Comparison of ENCODE assay signal across 46 mouse cellular contexts in the genomic region with DNA sequence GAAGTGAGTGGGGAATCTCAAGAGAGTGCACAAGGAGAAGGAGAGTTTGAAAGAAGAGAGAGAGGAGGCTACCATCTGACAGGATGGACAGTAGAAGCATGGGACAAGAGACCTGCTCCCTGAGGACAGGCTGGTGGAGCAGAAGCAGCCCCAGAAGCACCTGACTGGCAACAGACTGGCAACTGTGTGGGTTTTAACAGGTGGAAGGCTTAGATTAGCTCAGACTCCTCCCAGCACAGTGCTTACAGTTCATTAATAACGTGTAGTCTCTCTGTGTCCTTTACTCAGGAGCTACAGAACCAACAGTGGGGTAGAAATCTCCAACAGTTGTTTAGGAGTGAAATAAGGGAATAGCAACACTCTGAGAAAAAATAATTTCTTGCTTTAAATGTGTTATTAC. TPM values are rescaled to one million over a fixed set of nuclear protein-coding genes. Genes with fewer than 3 reads are reported as not detected.
"Had no signal": no experiment of that assay in that cellular context is flagged by ENCODE, and none has a peak within 500 bp of the region (broad histone marks: within the 10 kb centered on the region; RNA-seq: fewer than 3 reads in every experiment).

No protein-coding gene starts in this region.

- H3K4me1 ChIP-seq: limb, embryonic 10.5 days; limb, embryonic 12.5 days; limb, embryonic 13.5 days; limb, embryonic 15.5 days; liver, embryonic 13.5 days; liver, embryonic 15.5 days; lung, embryonic 15.5 days; megakaryocyte, embryonic 14.5 days; midbrain, embryonic 10.5 days; midbrain, embryonic 12.5 days; midbrain, embryonic 13.5 days; midbrain, embryonic 15.5 days; neural tube, embryonic 12.5 days had no signal

- H3K9ac ChIP-seq: limb, embryonic 12.5 days; limb, embryonic 13.5 days; limb, embryonic 15.5 days; liver, embryonic 13.5 days; liver, embryonic 14.5 days; liver, embryonic 15.5 days; liver, postnatal 0 days; lung, embryonic 14.5 days; lung, embryonic 15.5 days; midbrain, embryonic 12.5 days; midbrain, embryonic 13.5 days; midbrain, embryonic 15.5 days; neural tube, embryonic 12.5 days had no signal

- DNase-seq: left cerebral cortex, postnatal 4 days; liver; liver, embryonic 13.5 days; liver, postnatal 0 days; lung, adult 18-20 months; lung, adult 2 months; lung, embryonic 14.5 days; lung, postnatal 10 days; lung, postnatal 14 days; lung, postnatal 36 days; lung, postnatal 4 days; midbrain, embryonic 14.5 days had no signal

- H3K27me3 ChIP-seq: limb, embryonic 12.5 days; limb, embryonic 13.5 days; limb, embryonic 15.5 days; liver, embryonic 13.5 days; liver, embryonic 15.5 days; lung, embryonic 15.5 days; megakaryocyte, embryonic 14.5 days; midbrain, embryonic 12.5 days; midbrain, embryonic 13.5 days; midbrain, embryonic 15.5 days; neural tube, embryonic 12.5 days had no signal

- ATAC-seq: liver, postnatal 0 days; lung, postnatal 0 days; midbrain, embryonic 13.5 days; midbrain, embryonic 15.5 days; midbrain, embryonic 16.5 days had no signal

- H3K4me3 ChIP-seq: limb, embryonic 10.5 days; limb, embryonic 12.5 days; limb, embryonic 13.5 days; limb, embryonic 15.5 days; liver, embryonic 13.5 days; liver, embryonic 15.5 days; lung, embryonic 15.5 days; megakaryocyte, embryonic 14.5 days; midbrain, embryonic 10.5 days; midbrain, embryonic 12.5 days; midbrain, embryonic 13.5 days; midbrain, embryonic 15.5 days; myocyte; neural tube, embryonic 12.5 days had no signal

- H3K36me3 ChIP-seq: limb, embryonic 10.5 days; limb, embryonic 12.5 days; limb, embryonic 13.5 days; limb, embryonic 15.5 days; liver, embryonic 13.5 days; liver, embryonic 15.5 days; lung, embryonic 15.5 days; midbrain, embryonic 10.5 days; midbrain, embryonic 12.5 days; midbrain, embryonic 13.5 days; midbrain, embryonic 15.5 days; neural tube, embryonic 12.5 days had no signal

- H3K4me2 ChIP-seq: limb, embryonic 12.5 days; limb, embryonic 13.5 days; limb, embryonic 15.5 days; liver, embryonic 13.5 days; liver, embryonic 15.5 days; lung, embryonic 14.5 days; lung, embryonic 15.5 days; midbrain, embryonic 11.5 days; midbrain, embryonic 12.5 days; midbrain, embryonic 13.5 days; midbrain, embryonic 15.5 days; neural tube, embryonic 12.5 days had no signal

- H3K27ac ChIP-seq: limb, embryonic 10.5 days; limb, embryonic 12.5 days; limb, embryonic 13.5 days; limb, embryonic 15.5 days; liver, embryonic 13.5 days; liver, embryonic 14.5 days; liver, embryonic 15.5 days; lung, embryonic 15.5 days; macrophage; midbrain, embryonic 10.5 days; midbrain, embryonic 12.5 days; midbrain, embryonic 13.5 days; midbrain, embryonic 15.5 days; neural tube, embryonic 12.5 days had no signal

- H3K9me3 ChIP-seq: limb, embryonic 10.5 days; limb, embryonic 12.5 days; limb, embryonic 13.5 days; limb, embryonic 15.5 days; liver, embryonic 13.5 days; liver, embryonic 15.5 days; lung, embryonic 15.5 days; megakaryocyte, embryonic 14.5 days; midbrain, embryonic 10.5 days; midbrain, embryonic 12.5 days; midbrain, embryonic 13.5 days; midbrain, embryonic 15.5 days; neural tube, embryonic 12.5 days had no signal

RNA-seq across cellular contexts. Expression of a gene that starts 44.3 kb away (rescaled TPM):
- total RNA-seq: left cerebral cortex, adult 8-10 months; left cerebral cortex, postnatal 10 days; left cerebral cortex, postnatal 14 days; left cerebral cortex, postnatal 25 days; left cerebral cortex, postnatal 36 days; left cerebral cortex, postnatal 4 days; liver, adult 2 months; megakaryocyte progenitor cell, adult 5-6 weeks; megakaryocyte, adult 5-6 weeks; megakaryocyte-erythroid progenitor cell, adult 5-6 weeks; midbrain, postnatal 0 days; monocyte, adult 5-6 weeks had no signal
- polyA plus RNA-seq: limb, embryonic 10.5 days; limb, embryonic 11.5 days; limb, embryonic 12.5 days; limb, embryonic 13.5 days; limb, embryonic 14.5 days; limb, embryonic 15.5 days; liver, adult 2 months; liver, embryonic 13.5 days; liver, embryonic 14.5 days; liver, embryonic 15.5 days; liver, embryonic 16.5 days; liver, postnatal 0 days; lung, adult 2 months; lung, embryonic 14.5 days; lung, embryonic 15.5 days; lung, embryonic 16.5 days; lung, postnatal 0 days; macrophage; midbrain, embryonic 10.5 days; midbrain, embryonic 11.5 days; midbrain, embryonic 12.5 days; midbrain, embryonic 13.5 days; midbrain, embryonic 14.5 days; midbrain, embryonic 15.5 days; midbrain, embryonic 16.5 days; midbrain, postnatal 0 days; myocyte; neural tube, embryonic 11.5 days; neural tube, embryonic 12.5 days had no signal
